Mouse (Mus musculus) cortical plate, adult 2 months (tissue): ENCODE measurements around the gene 4930572O03Rik.
"Not testable (repeated sequence)": the region's sequence is repeated elsewhere in the genome, so short reads cannot be mapped to it uniquely, and the experiment has no call there.

Experiments
- CTCF ChIP-seq: fragments of 200-500 bp; IDR thresholded peaks from 2 replicates; pipeline ENCODE4 v1.5.1; 2011; ENCODE audit warnings: mild to moderate bottlenecking, control low read depth, low read length; ENCODE audit not compliant: insufficient read depth; ENCODE audit errors: extremely low read depth
- POLR2A ChIP-seq: fragments of 200-500 bp; IDR thresholded peaks from 2 replicates; pipeline ENCODE4 v1.6.1; 2011; ENCODE audit warnings: mild to moderate bottlenecking, low read length, control low read depth; ENCODE audit not compliant: insufficient read depth; ENCODE audit errors: extremely low read depth

DNA sequence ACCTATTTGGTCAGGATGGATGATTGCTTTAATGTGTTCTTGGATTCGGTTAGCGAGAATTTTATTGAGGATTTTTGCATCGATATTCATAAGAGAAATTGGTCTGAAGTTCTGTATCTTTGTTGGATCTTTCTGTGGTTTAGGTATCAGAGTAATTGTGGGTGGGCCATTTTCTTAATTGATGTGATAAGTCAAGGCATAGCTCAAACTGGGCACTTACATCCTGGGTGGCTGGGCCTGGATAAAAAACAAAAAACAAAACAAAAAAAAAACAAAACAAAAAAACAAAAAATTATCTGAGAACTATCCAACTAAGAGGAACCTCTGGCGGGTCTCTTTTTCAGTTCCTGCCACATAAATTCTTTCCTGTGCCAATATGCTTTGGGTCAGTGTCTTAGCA is 20.9 kb upstream of the 4930572O03Rik start:
- TF ChIP-seq POLR2A, CTCF: not testable (repeated sequence)
